ENCODE assay signal across 21 mouse cellular contexts in the genomic region with DNA sequence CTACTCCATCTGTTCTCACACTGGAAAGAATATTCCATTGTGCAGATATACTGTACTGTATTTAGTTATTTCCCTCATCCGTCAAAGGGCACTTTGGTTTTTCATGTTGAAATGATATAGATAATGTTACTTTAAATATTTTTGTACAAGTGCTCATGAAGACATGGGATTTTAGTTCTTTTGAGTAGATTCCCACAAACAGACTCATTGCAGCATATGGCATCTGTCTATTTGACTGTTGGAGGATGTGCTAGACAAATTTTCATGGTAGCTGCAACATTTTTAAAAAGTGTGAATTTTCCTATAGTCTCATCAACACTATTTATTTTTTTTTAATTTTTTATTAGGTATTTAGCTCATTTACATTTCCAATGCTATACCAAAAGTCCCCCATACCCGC.
DNase-seq lines count a peak whose midpoint lies in the region; ATAC-seq and TF ChIP-seq lines count a peak whose summit lies in the region.
"Had no signal": no experiment of that assay in that cellular context is flagged by ENCODE, and none has a peak within 500 bp of the region (broad histone marks: within the 10 kb centered on the region; RNA-seq: fewer than 3 reads in every experiment).

No protein-coding gene starts in this region.

- ATAC-seq in forebrain, embryonic 14.5 days, result no peak
- ATAC-seq in forebrain, embryonic 16.5 days, result peak; percentile 49; the same call in 1 of the 2 replicates
- ATAC-seq in forebrain, postnatal 0 days, result no peak

- H3K27ac ChIP-seq in forebrain, embryonic 14.5 days (ENCODE audit: low read depth, low read length), result no peak overlapping the region
- H3K27ac ChIP-seq in forebrain, embryonic 10.5 days, result no peak overlapping the region
- H3K27ac ChIP-seq in forebrain, embryonic 16.5 days (ENCODE audit: low read length), result no peak overlapping the region
- H3K27ac ChIP-seq in forebrain, postnatal 0 days (ENCODE audit: low read depth, low read length), result no peak overlapping the region
- H3K27ac ChIP-seq: embryonic facial prominence, embryonic 13.5 days; embryonic facial prominence, embryonic 15.5 days; gastrocnemius, adult 2 months had no signal

- no peaks in the 10 kb centered on the region for H3K36me3 ChIP-seq in forebrain, embryonic 14.5 days (ENCODE audit: control insufficient read depth, insufficient read depth, low read length)
- H3K36me3 ChIP-seq in forebrain, embryonic 10.5 days (replicated peaks), result no peaks in the 10 kb centered on the region
- H3K36me3 ChIP-seq in forebrain, embryonic 16.5 days (ENCODE audit: control insufficient read depth, insufficient read depth), result no peaks in the 10 kb centered on the region
- no peaks in the 10 kb centered on the region for H3K36me3 ChIP-seq in forebrain, postnatal 0 days (ENCODE audit: insufficient read depth)
- H3K36me3 ChIP-seq: embryonic facial prominence, embryonic 13.5 days; embryonic facial prominence, embryonic 15.5 days had no signal

- no peak overlapping the region for H3K9ac ChIP-seq in forebrain, embryonic 14.5 days (ENCODE audit: low read length)
- no peak overlapping the region for H3K9ac ChIP-seq in forebrain, embryonic 16.5 days (replicated peaks; ENCODE audit: low read depth, low read length)
- no peak overlapping the region for H3K9ac ChIP-seq in forebrain, postnatal 0 days
- H3K9ac ChIP-seq: embryonic facial prominence, embryonic 13.5 days; embryonic facial prominence, embryonic 15.5 days had no signal

- no peaks in the 10 kb centered on the region for H3K4me1 ChIP-seq in forebrain, embryonic 14.5 days (ENCODE audit: control insufficient read depth, insufficient read depth, low read length)
- H3K4me1 ChIP-seq in forebrain, embryonic 10.5 days, result peaks cover 10% of the 10 kb centered on the region
- no peaks in the 10 kb centered on the region for H3K4me1 ChIP-seq in forebrain, embryonic 16.5 days (replicated peaks; ENCODE audit: control insufficient read depth, insufficient read depth, low read length)
- H3K4me1 ChIP-seq in forebrain, postnatal 0 days (ENCODE audit: insufficient read depth), result no peaks in the 10 kb centered on the region
- H3K4me1 ChIP-seq: embryonic facial prominence, embryonic 13.5 days; embryonic facial prominence, embryonic 15.5 days had no signal

- H3K4me3 ChIP-seq in forebrain, embryonic 14.5 days (ENCODE audit: low read depth, low read length), result no peak overlapping the region
- H3K4me3 ChIP-seq in forebrain, embryonic 10.5 days, result no peak overlapping the region
- no peak overlapping the region for H3K4me3 ChIP-seq in forebrain, embryonic 16.5 days (replicated peaks; ENCODE audit: low read length)
- H3K4me3 ChIP-seq in forebrain, postnatal 0 days (ENCODE audit: low read depth, low read length), result no peak overlapping the region
- H3K4me3 ChIP-seq: embryonic facial prominence, embryonic 13.5 days; embryonic facial prominence, embryonic 15.5 days; erythroblast, embryonic 14.5 days; gastrocnemius, adult 2 months had no signal

- H3K9me3 ChIP-seq in forebrain, embryonic 14.5 days (replicated peaks; ENCODE audit: control insufficient read depth, low read length), result no peaks in the 10 kb centered on the region
- H3K9me3 ChIP-seq in forebrain, embryonic 10.5 days, result no peaks in the 10 kb centered on the region
- H3K9me3 ChIP-seq in forebrain, embryonic 16.5 days (ENCODE audit: control insufficient read depth, low read length), result no peaks in the 10 kb centered on the region
- H3K9me3 ChIP-seq in forebrain, postnatal 0 days (ENCODE audit: low read length), result no peaks in the 10 kb centered on the region
- H3K9me3 ChIP-seq: embryonic facial prominence, embryonic 13.5 days; embryonic facial prominence, embryonic 15.5 days had no signal

- peak; percentile 54 for DNase-seq in forebrain, embryonic 14.5 days (ENCODE audit: low spot score)
- no peak for DNase-seq in forebrain, embryonic 10.5 days (ENCODE audit: extremely low spot score, low spot score)
- no peak for DNase-seq in forebrain, postnatal 0 days
- DNase-seq in brain, adult 2 months (ENCODE audit: low read depth, low spot score), result peak; percentile 42
- DNase-seq in brain, embryonic 14.5 days (ENCODE audit: low read depth), result peak; percentile 62
- DNase-seq in liver, result no peak
- DNase-seq: adrenal gland, adult 2 months; adrenal gland, postnatal 10 days; adrenal gland, postnatal 25 days; cerebellum, adult 11 months; cerebellum, adult 18-20 months; cerebellum, adult 8-10 months; cerebellum, adult 9-11 months; cerebellum, postnatal 14 days; cerebellum, postnatal 36 days; embryo, embryonic 11 days; gastrocnemius, adult 2 months had no signal

- no peaks in the 10 kb centered on the region for H3K27me3 ChIP-seq in forebrain, embryonic 14.5 days (replicated peaks; ENCODE audit: control insufficient read depth, insufficient read depth, low read length)
- no peaks in the 10 kb centered on the region for H3K27me3 ChIP-seq in forebrain, embryonic 10.5 days (ENCODE audit: poor library complexity, severe bottlenecking)
- no peaks in the 10 kb centered on the region for H3K27me3 ChIP-seq in forebrain, embryonic 16.5 days (replicated peaks; ENCODE audit: control insufficient read depth, insufficient read depth, low read length)
- H3K27me3 ChIP-seq in forebrain, postnatal 0 days (ENCODE audit: insufficient read depth, low read length), result no peaks in the 10 kb centered on the region
- H3K27me3 ChIP-seq: embryonic facial prominence, embryonic 13.5 days; embryonic facial prominence, embryonic 15.5 days had no signal

- no peak for TF ChIP-seq POLR2A in brain, embryonic 14.5 days (IDR thresholded peaks at IDR 0.05; ENCODE audit: borderline replicate concordance, extremely low read depth, insufficient read depth, insufficient read length, poor library complexity, severe bottlenecking)

- H3K4me2 ChIP-seq in forebrain, embryonic 14.5 days (ENCODE audit: low read length), result no peak overlapping the region
- H3K4me2 ChIP-seq in forebrain, embryonic 16.5 days (ENCODE audit: low read length), result no peak overlapping the region
- H3K4me2 ChIP-seq in forebrain, postnatal 0 days (ENCODE audit: low read depth), result no peak overlapping the region
- H3K4me2 ChIP-seq: embryonic facial prominence, embryonic 13.5 days; embryonic facial prominence, embryonic 15.5 days had no signal

- no peak for TF ChIP-seq CTCF in forebrain, postnatal 0 days (IDR thresholded peaks at IDR 0.05; ENCODE audit: low read depth)
- TF ChIP-seq CTCF in brain, embryonic 14.5 days (IDR thresholded peaks at IDR 0.05; ENCODE audit: borderline replicate concordance, extremely low read depth, insufficient read depth, insufficient read length), result no peak

- WGBS in forebrain, embryonic 14.5 days, result 87% methylated on average over 2 of the region's 2 CpGs
- 87% methylated on average over 2 of the region's 2 CpGs for WGBS in forebrain, embryonic 10.5 days
- 62% methylated on average over 2 of the region's 2 CpGs for WGBS in forebrain, embryonic 16.5 days
- WGBS in forebrain, postnatal 0 days, result 69% methylated on average over 2 of the region's 2 CpGs

Comparison
In these comparisons a context has a peak if more than half of its experiments do, and no peak if none do; other contexts are left out.
1. DNase-seq: peak in forebrain, embryonic 14.5 days (single experiment), brain, adult 2 months (single experiment) and brain, embryonic 14.5 days (single experiment); none in forebrain, embryonic 10.5 days (single experiment), forebrain, postnatal 0 days (single experiment) and liver (single experiment).